Mouse (Mus musculus) forebrain, embryonic 14.5 days (tissue): Measurements from ENCODE around the gene Gm20388. TPM values are rescaled to one million over a fixed set of nuclear protein-coding genes. Genes with fewer than 3 reads are reported as not detected.

Experiments used
- ATAC-seq: fragments of 200-750 bp; cut with Nextera tagmentation; 2 replicates; pipeline ENCODE4 v1.8.0; 2017; ENCODE audit warnings: mild to moderate bottlenecking, moderate library complexity
- DNase-seq: peaks from one replicate; pipeline ENCODE4 v3.0.0-alpha.2; 2015; ENCODE audit warnings: low spot score
- H3K27ac ChIP-seq: fragments of 300-500 bp; sonication (generic); 2 replicates; pipeline ENCODE4 v1.5.1; 2014; ENCODE audit warnings: low read depth, mild to moderate bottlenecking, control low read depth, low read length, moderate library complexity
- H3K27me3 ChIP-seq: fragments of 300-500 bp; sonication (generic); replicated peaks from 2 replicates; pipeline ENCODE4 v1.6.1; 2014; ENCODE audit warnings: low read length, control low read depth, mixed read lengths; ENCODE audit not compliant: control insufficient read depth, insufficient read depth
- H3K36me3 ChIP-seq: fragments of 300-500 bp; sonication (generic); 2 replicates; pipeline ENCODE4 v1.6.1; 2014; ENCODE audit warnings: low read length, control low read depth; ENCODE audit not compliant: control insufficient read depth, insufficient read depth
- H3K4me1 ChIP-seq: fragments of 300-500 bp; sonication (generic); 2 replicates; pipeline ENCODE4 v1.6.1; 2014; ENCODE audit warnings: antibody characterized with exemption, low read length, control low read depth; ENCODE audit not compliant: control insufficient read depth, insufficient read depth
- H3K4me2 ChIP-seq: fragments of 300-500 bp; sonication (generic); 2 replicates; pipeline ENCODE4 v1.6.1; 2014; ENCODE audit warnings: mild to moderate bottlenecking, control low read depth, low read length
- H3K4me3 ChIP-seq: fragments of 300-500 bp; sonication (generic); 2 replicates; pipeline ENCODE4 v1.5.1; 2014; ENCODE audit warnings: low read depth, low read length, control low read depth
- H3K9ac ChIP-seq: fragments of 300-500 bp; sonication (generic); 2 replicates; pipeline ENCODE4 v1.6.1; 2014; ENCODE audit warnings: mild to moderate bottlenecking, low read length, control low read depth, moderate library complexity
- H3K9me3 ChIP-seq: fragments of 300-500 bp; sonication (generic); replicated peaks from 2 replicates; pipeline ENCODE4 v1.6.1; 2016; ENCODE audit warnings: low read length, control low read depth, mixed read lengths; ENCODE audit not compliant: control insufficient read depth
- WGBS: fragments of 180-500 bp; shearing (Covaris S2); extraction: QIAGEN DNeasy Blood & Tissue Kit; methylation state at CpG from one replicate; pipeline ENCODE4 v1.1.7; 2014; 5-methylcytosine and 5-hydroxymethylcytosine counted together
- polyA plus RNA-seq: library from polyadenylated mRNA; unstranded; fragments of >200 nt; fragmentation: Nextera tagmentation; extraction: Ambion mirVana; gene quantifications from 2 replicates; pipeline ENCODE4 v1.2.1, GENCODE M21; 2014

Gene Gm20388
- polyA plus RNA-seq, 1 experiment from 2014 or later = 7.4 TPM

DNA sequence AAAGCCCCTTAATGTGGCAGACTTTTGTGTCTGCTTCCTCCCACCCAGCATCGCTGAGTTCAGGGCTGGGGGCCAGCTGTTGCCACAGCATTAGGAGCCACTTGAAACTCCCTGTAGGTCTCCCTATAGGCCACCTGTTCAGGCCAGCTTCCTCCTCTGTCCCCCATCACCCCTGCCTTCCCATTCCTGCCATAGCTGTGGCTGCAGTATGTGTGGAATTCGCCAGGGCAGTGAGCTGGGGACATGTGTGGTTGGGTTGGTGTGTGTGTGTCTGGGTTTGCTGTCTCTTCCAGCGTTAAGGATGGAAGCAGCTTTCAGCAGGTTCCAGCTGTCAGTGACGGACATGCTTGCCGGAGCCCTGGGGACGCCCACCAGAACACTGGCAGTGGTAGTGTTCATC lies 2125.7 kb downstream of the Gm20388 start:
- Histone ChIP-seq H3K36me3 (no peaks in the 10 kb centered on the region), H3K27me3 (no peaks in the 10 kb centered on the region), H3K4me1 (no peaks in the 10 kb centered on the region; the same call in 1 of the 2 replicates), H3K4me2 (no peak overlapping the region), H3K27ac (no peak overlapping the region), H3K9ac (no peak overlapping the region), H3K9me3 (no peaks in the 10 kb centered on the region), H3K4me3 (no peak overlapping the region)
- WGBS = 79% methylated on average over 6 of the region's 6 CpGs
- no peak for ATAC-seq
- no peak for DNase-seq

DNA sequence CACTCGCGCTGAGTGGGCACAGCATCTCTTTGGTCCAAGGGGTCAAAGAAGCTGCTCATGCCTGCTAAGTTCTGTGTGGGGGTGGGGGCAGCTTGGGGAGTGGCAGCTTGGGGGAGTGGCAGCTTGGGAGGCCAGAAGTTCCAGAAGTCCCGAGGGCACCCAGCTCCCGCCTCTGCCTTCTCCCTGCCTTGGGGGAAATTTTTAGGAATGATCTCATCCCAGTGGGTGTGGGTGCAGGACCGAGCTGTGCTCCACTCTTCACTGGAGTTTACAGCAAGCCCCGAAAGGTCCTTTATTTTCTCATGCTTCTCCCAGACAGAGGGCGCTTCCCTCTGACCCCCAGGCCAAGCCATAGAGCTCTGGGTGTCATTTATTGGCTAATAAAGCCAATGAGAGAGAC lies 2126.6 kb downstream of the Gm20388 start:
- H3K27ac ChIP-seq = no peak overlapping the region
- DNase-seq (no peak), ATAC-seq (no peak)
- H3K4me3 ChIP-seq = no peak overlapping the region
- no peaks in the 10 kb centered on the region; the same call in 1 of the 2 replicates for H3K4me1 ChIP-seq
- H3K9me3 ChIP-seq = no peaks in the 10 kb centered on the region
- H3K27me3 ChIP-seq = no peaks in the 10 kb centered on the region
- no peak overlapping the region for H3K4me2 ChIP-seq
- H3K9ac ChIP-seq = no peak overlapping the region
- 79% methylated on average over 7 of the region's 7 CpGs for WGBS
- H3K36me3 ChIP-seq = no peaks in the 10 kb centered on the region

DNA sequence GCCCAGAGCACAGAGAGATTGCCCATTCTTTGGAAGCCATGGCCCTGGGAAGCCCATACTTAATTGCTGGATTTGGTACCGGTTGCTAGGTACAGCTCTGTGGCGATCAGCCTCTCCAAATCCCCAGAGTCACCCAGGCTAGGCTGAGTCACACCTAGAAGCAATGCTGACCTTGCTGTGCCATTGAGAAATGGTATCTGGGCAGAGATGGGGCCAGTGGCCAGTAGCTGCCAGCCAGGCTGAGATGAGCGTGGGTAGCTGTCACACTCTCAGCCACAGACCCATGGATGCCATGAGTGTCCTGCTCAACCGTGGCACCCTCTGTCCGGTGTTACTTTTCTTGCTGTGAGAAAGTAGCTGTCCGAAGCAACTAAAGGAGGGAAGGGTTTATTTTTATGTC lies 2127.4 kb downstream of the Gm20388 start:
- no peak overlapping the region for H3K4me3 ChIP-seq
- no peak overlapping the region for H3K27ac ChIP-seq
- H3K9me3 ChIP-seq = no peaks in the 10 kb centered on the region
- H3K27me3 ChIP-seq = no peaks in the 10 kb centered on the region
- ATAC-seq (no peak), DNase-seq (no peak)
- H3K36me3 ChIP-seq = no peaks in the 10 kb centered on the region
- no peak overlapping the region for H3K9ac ChIP-seq
- H3K4me1 ChIP-seq = no peaks in the 10 kb centered on the region
- 96% methylated on average over 6 of the region's 6 CpGs for WGBS
- H3K4me2 ChIP-seq = no peak overlapping the region

DNA sequence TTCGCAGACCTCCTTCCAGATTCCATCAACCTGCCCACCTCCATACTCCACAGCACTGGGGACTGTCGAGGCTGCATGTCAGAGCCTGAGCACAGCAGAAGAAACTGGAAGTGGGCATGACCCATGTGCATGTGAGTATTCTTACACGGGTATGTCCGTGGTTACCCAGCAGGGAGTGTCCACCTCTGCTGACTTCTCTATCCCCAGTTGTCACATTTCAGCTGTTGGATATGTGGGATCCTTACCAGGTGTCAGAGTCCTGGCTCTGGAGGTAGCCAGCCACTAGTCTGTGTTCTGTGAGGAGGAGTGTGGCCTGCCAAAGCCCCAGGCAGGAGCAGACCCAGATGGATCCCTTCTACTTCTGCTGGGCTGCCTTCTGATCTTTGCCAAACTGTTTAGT lies 2128.8 kb downstream of the Gm20388 start:
- H3K4me3 ChIP-seq = no peak overlapping the region
- H3K27me3 ChIP-seq = no peaks in the 10 kb centered on the region
- 84% methylated on average over 4 of the region's 4 CpGs for WGBS
- H3K27ac ChIP-seq = no peak overlapping the region
- no peak overlapping the region for H3K9ac ChIP-seq
- H3K36me3 ChIP-seq = no peaks in the 10 kb centered on the region
- H3K4me1 ChIP-seq = no peaks in the 10 kb centered on the region
- ATAC-seq (no peak), DNase-seq (no peak)
- no peak overlapping the region for H3K4me2 ChIP-seq
- no peaks in the 10 kb centered on the region for H3K9me3 ChIP-seq

DNA sequence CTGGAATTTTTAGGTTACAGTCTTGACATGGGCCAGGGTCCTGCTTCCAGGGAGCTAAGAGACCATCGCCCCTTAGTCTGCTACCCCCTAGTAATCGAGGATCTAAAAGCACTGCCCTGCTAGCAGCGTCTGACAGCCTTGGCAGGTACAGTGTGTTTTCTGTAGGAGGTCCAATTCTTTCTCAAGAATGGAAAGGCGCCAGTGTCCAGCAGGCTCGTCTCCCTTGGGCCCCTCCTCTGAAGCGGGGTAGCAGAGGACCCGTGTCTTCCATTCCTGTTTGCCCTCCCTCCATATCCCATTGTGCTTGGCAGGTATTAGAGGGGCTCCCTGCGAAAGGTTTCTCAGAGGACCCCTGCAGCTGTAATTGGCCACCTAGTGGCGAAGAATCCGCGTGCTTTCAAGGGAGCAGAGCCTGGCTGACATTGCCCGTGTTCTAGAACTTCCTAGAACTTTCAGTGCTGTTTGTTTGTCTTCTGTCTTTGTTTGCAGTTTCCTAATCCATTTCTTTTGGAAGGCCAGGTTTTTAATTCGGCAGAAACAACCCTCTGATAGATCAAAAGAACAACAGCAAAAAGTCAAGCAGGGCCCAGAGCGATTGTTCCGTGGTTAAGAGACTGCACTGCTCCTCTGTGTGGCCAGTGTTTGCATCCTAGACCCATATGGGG lies 2136.7 kb downstream of the Gm20388 start:
- Histone ChIP-seq H3K9me3 (no peaks in the 10 kb centered on the region), H3K4me2 (no peak overlapping the region), H3K4me3 (no peak overlapping the region), H3K27me3 (no peaks in the 10 kb centered on the region), H3K9ac (no peak overlapping the region), H3K36me3 (no peaks in the 10 kb centered on the region), H3K27ac (no peak overlapping the region), H3K4me1 (no peaks in the 10 kb centered on the region)
- WGBS = 48% methylated on average over 15 of the region's 15 CpGs
- ATAC-seq (no peak), DNase-seq (peak; percentile 29)

DNA sequence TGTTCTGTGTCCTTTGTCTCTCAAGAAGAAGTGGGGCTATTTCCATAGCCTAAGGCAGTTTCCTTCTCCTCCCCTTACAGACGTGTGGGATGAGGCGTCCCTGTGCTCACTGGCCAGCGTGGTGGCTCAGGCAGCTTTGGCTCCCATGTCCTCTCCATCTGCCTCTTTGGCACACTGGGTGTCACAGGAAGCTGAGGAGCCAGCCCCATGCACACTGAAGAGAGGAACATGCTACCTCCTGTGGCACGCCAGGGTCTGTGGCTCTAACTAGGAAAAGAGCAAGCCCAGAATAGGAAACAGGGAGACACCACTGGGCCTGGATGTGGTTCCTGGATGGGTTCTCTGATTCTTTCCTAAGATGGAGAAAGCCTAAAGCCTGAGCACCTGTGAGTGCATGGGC lies 2138.6 kb downstream of the Gm20388 start:
- H3K4me2 ChIP-seq = no peak overlapping the region
- WGBS = 86% methylated on average over 4 of the region's 4 CpGs
- no peaks in the 10 kb centered on the region for H3K4me1 ChIP-seq
- no peak for ATAC-seq
- H3K27me3 ChIP-seq = no peaks in the 10 kb centered on the region
- no peaks in the 10 kb centered on the region for H3K36me3 ChIP-seq
- no peak overlapping the region for H3K27ac ChIP-seq
- H3K4me3 ChIP-seq = no peak overlapping the region
- H3K9ac ChIP-seq = no peak overlapping the region
- H3K9me3 ChIP-seq = no peaks in the 10 kb centered on the region
- DNase-seq = no peak

DNA sequence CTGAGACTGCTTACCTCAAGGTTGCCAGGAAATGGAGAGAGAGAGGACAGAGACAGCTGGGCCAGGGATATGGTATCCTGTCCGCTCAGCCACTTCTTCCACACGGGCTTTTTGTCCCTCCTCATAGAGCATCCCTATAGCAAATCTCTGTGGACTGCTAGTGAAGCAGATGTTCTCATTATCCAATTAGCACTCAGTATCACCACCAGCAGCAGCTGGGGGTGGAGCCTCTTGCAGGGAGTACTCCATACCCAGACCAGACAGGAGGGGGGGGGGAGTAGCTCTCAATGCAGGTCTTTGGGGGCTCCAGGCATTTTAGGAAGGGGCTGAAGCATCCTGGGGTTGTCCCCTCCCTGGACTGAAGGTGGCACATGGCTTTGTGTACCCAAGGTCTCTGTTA lies 2139.3 kb downstream of the Gm20388 start:
- Histone ChIP-seq H3K9me3 (no peaks in the 10 kb centered on the region), H3K4me2 (no peak overlapping the region), H3K27me3 (no peaks in the 10 kb centered on the region), H3K36me3 (no peaks in the 10 kb centered on the region), H3K27ac (no peak overlapping the region), H3K4me3 (no peak overlapping the region), H3K4me1 (no peaks in the 10 kb centered on the region), H3K9ac (no peak overlapping the region)
- peak; percentile 23 for DNase-seq
- no peak for ATAC-seq
- WGBS = 68% methylated on average over 2 of the region's 2 CpGs

DNA sequence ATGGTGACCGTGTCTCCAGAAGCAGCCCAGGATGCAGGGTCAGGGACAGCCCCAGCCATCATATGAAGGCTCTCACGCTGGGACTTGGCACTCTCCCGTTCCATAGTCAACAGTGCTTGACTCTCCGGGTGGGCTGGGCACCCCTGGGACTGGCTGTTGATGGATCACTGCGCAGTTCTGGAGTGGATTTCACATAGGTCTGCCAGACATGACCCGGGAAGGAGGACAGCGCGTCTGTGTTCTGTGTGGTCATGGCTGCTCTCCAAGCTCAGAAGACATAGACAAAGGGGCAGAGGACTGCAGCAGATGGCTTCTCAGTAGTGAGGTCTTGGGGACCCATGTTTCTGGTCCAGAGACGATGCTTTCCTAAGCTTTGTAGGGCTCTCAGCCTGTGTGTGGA lies 2140.0 kb downstream of the Gm20388 start:
- Histone ChIP-seq H3K9ac (no peak overlapping the region), H3K4me1 (no peaks in the 10 kb centered on the region), H3K27ac (no peak overlapping the region), H3K27me3 (no peaks in the 10 kb centered on the region), H3K4me2 (no peak overlapping the region), H3K36me3 (no peaks in the 10 kb centered on the region), H3K9me3 (no peaks in the 10 kb centered on the region), H3K4me3 (no peak overlapping the region)
- 91% methylated on average over 9 of the region's 9 CpGs for WGBS
- no peak for ATAC-seq
- no peak for DNase-seq

DNA sequence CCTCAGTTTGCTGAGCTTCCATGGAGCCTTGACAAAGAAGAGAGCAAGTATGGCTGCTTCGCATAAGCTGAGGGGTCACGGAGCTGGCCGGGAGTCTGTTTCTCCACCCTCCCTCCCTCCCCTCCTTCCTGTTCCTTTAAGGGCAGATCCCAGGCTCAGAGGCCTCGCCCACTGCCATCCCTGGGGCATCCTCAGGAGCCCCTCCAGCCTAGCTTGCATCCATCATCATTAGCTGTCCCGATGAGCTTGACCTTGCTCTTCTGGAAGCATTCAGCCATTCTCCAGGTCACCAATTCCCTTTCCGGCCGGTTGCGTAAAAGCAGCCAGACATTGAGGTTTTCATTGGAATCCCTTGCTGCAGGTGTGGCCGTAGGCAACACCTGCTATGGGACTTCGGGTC lies 2144.7 kb downstream of the Gm20388 start:
- no peaks in the 10 kb centered on the region for H3K9me3 ChIP-seq
- H3K27ac ChIP-seq = no peak overlapping the region
- no peak overlapping the region for H3K4me3 ChIP-seq
- DNase-seq (no peak), ATAC-seq (no peak)
- no peaks in the 10 kb centered on the region for H3K36me3 ChIP-seq
- no peaks in the 10 kb centered on the region for H3K4me1 ChIP-seq
- H3K27me3 ChIP-seq = no peaks in the 10 kb centered on the region
- no peak overlapping the region for H3K9ac ChIP-seq
- 68% methylated on average over 10 of the region's 10 CpGs for WGBS
- no peak overlapping the region for H3K4me2 ChIP-seq
